23 mouse cellular contexts compared by ENCODE assay signal in genomic region chr12:113422736-113423254, GRCm38 (mm10).
DNase-seq lines count a peak whose midpoint lies in the region; TF ChIP-seq lines count a peak whose summit lies in the region.
"Had no signal": no experiment of that assay in that cellular context is flagged by ENCODE, and none has a peak within 500 bp of the region (broad histone marks: within the 10 kb centered on the region; RNA-seq: fewer than 3 reads in every experiment).

No protein-coding gene starts in this region.

- no peak overlapping the region for H3K27ac ChIP-seq in gastrocnemius, adult 2 months
- peak overlapping the region; percentile 99 for H3K27ac ChIP-seq in spleen, adult 2 months (ENCODE audit: insufficient read depth, low read length)
- H3K27ac ChIP-seq: forebrain, embryonic 13.5 days; heart, adult 2 months; intestine, embryonic 15.5 days; limb, embryonic 10.5 days; limb, embryonic 15.5 days; liver, embryonic 14.5 days; midbrain, embryonic 15.5 days; neural tube, embryonic 12.5 days had no signal

- no peak for TF ChIP-seq POLR2A in spleen, adult 2 months (IDR thresholded peaks at IDR 0.05; ENCODE audit: low read depth, low read length)

- intact Hi-C loops in gastrocnemius, adult 2 months (cut with DNase I), result no loop called here

- WGBS in spleen, adult 2 months, result 53% methylated on average over 5 of the region's 5 CpGs

- no peaks in the 10 kb centered on the region for H3K27me3 ChIP-seq in spleen, adult 2 months (ENCODE audit: control insufficient read depth, insufficient read depth, low read length)
- H3K27me3 ChIP-seq: forebrain, embryonic 13.5 days; intestine, embryonic 15.5 days; limb, embryonic 15.5 days; midbrain, embryonic 15.5 days; neural tube, embryonic 12.5 days had no signal

- no peak for TF ChIP-seq CTCF in gastrocnemius, adult 2 months (IDR thresholded peaks at IDR 0.05)
- TF ChIP-seq CTCF in spleen, adult 2 months (IDR thresholded peaks at IDR 0.05; ENCODE audit: extremely low read depth, insufficient read depth, insufficient read length, insufficient replicate concordance), result no peak

- H3K4me1 ChIP-seq in spleen, adult 2 months (ENCODE audit: control insufficient read depth, insufficient read depth, insufficient read length), result peaks cover 2% of the 10 kb centered on the region; the same call in 1 of the 2 replicates
- H3K4me1 ChIP-seq: forebrain, embryonic 13.5 days; intestine, embryonic 15.5 days; limb, embryonic 10.5 days; limb, embryonic 15.5 days; midbrain, embryonic 15.5 days; neural tube, embryonic 12.5 days had no signal

- H3K36me3 ChIP-seq in spleen, adult 2 months (ENCODE audit: control insufficient read depth, insufficient read depth, low read length), result peaks cover 75% of the 10 kb centered on the region
- H3K36me3 ChIP-seq: intestine, embryonic 15.5 days; limb, embryonic 10.5 days; limb, embryonic 15.5 days; midbrain, embryonic 15.5 days; neural tube, embryonic 12.5 days had no signal

- DNase-seq in gastrocnemius, adult 2 months, result no peak
- no peak for DNase-seq in gastrocnemius, postnatal 25 days
- DNase-seq in spleen, adult 2 months (ENCODE audit: low read depth in 1 of 2, low spot score in 2 of 2), result no peak
- DNase-seq in spleen, postnatal 10 days (ENCODE audit: low spot score in 2 of 2), result no peak
- peak; percentile 47 to 52 for DNase-seq in B cell, adult 2 months
- peak; percentile 24 for DNase-seq in naive thymus-derived CD4-positive, alpha-beta T cell, adult 2 months (ENCODE audit: low read depth)
- no peak for DNase-seq in urinary bladder, adult 18-20 months (ENCODE audit: low spot score in 2 of 2)
- DNase-seq: adrenal gland, adult 8-10 months; cerebellum, adult 8-10 months; cerebellum, postnatal 36 days; gastrocnemius, postnatal 36 days; heart, adult 2 months; kidney, adult 2 months; lung, adult 2 months; lung, postnatal 10 days; right cerebral cortex, adult 18-20 months had no signal

- peak overlapping the region; percentile 49; the same call in 1 of the 2 replicates for H3K4me3 ChIP-seq in gastrocnemius, adult 2 months
- peak overlapping the region; percentile 65 for H3K4me3 ChIP-seq in spleen, adult 2 months (ENCODE audit: extremely low read depth, insufficient read depth, insufficient read length)
- H3K4me3 ChIP-seq: forebrain, embryonic 13.5 days; heart, adult 2 months; intestine, embryonic 15.5 days; limb, embryonic 10.5 days; limb, embryonic 15.5 days; midbrain, embryonic 15.5 days; neural tube, embryonic 12.5 days had no signal

Comparison
In these comparisons a context has a peak if more than half of its experiments do, and no peak if none do; other contexts are left out.
1. DNase-seq: peak in B cell, adult 2 months (2 of 2) and naive thymus-derived CD4-positive, alpha-beta T cell, adult 2 months (single experiment); none in gastrocnemius, adult 2 months (single experiment), gastrocnemius, postnatal 25 days (single experiment), spleen, adult 2 months (0 of 2), spleen, postnatal 10 days (0 of 2) and urinary bladder, adult 18-20 months (0 of 2).